Mouse (Mus musculus) C2C12 (cell line): ENCODE measurements around the gene Chpf. TPM values are rescaled to one million over a fixed set of nuclear protein-coding genes. Genes with fewer than 3 reads are reported as not detected.
A peak's percentile ranks its signal among the peaks of the same experiment; 100 is the strongest.

Experiments used
- H3K27me3 ChIP-seq: one replicate; pipeline ENCODE4 v1.6.1; 2011; ENCODE audit not compliant: control insufficient read depth, insufficient read depth, insufficient read length
- H3K36me3 ChIP-seq: one replicate; pipeline ENCODE4 v1.6.1; 2011; ENCODE audit not compliant: control insufficient read depth, insufficient read depth
- H3K4me3 ChIP-seq: one replicate; pipeline ENCODE4 v1.5.1; 2011; ENCODE audit warnings: mild to moderate bottlenecking, control low read depth; ENCODE audit not compliant: poor library complexity, insufficient read depth, severe bottlenecking
- H3K79me2 ChIP-seq: one replicate; pipeline ENCODE4 v1.6.1; 2011; ENCODE audit not compliant: control insufficient read depth, insufficient read depth
- H3K79me3 ChIP-seq: one replicate; pipeline ENCODE4 v1.6.1; 2011; ENCODE audit warnings: low read depth, control low read depth
- H3ac ChIP-seq: one replicate; pipeline ENCODE3; 2011; ENCODE audit warnings: low read depth; ENCODE audit not compliant: control insufficient read depth, insufficient read length
- CEBPB ChIP-seq: IDR thresholded peaks from one replicate; pipeline ENCODE4 v1.6.1; 2011; ENCODE audit warnings: low read depth, mild to moderate bottlenecking, control low read depth, moderate library complexity
- CTCF ChIP-seq: IDR thresholded peaks from one replicate; pipeline ENCODE4 v1.5.1; 2011; ENCODE audit not compliant: control insufficient read depth, insufficient read depth, insufficient read length
- FOSL1 ChIP-seq: IDR thresholded peaks from one replicate; pipeline ENCODE4 v1.8.0; 2011; ENCODE audit warnings: mild to moderate bottlenecking, low read length; ENCODE audit not compliant: poor library complexity, insufficient read depth, severe bottlenecking
- MAX ChIP-seq: IDR thresholded peaks from one replicate; pipeline ENCODE4 v1.6.1; 2011; ENCODE audit warnings: mild to moderate bottlenecking, control low read depth
- MYOD1 ChIP-seq: IDR thresholded peaks from one replicate; pipeline ENCODE4 v1.6.1; 2011; ENCODE audit warnings: low read depth; ENCODE audit not compliant: control insufficient read depth, insufficient read length
- MYOG ChIP-seq: IDR thresholded peaks from one replicate; pipeline ENCODE4 v1.6.1; 2011; ENCODE audit not compliant: control insufficient read depth, insufficient read length; ENCODE audit errors: extremely low read depth
- USF1 ChIP-seq: IDR thresholded peaks from one replicate; pipeline ENCODE4 v1.6.1; 2011; ENCODE audit warnings: low read depth, mild to moderate bottlenecking, control low read depth, moderate library complexity
- polyA plus RNA-seq: library from polyadenylated mRNA; unstranded; fragments of >200 nt; fragmentation: generic; extraction: Trizol; gene quantifications from one replicate; pipeline ENCODE4 v1.2.1, GENCODE M21; 2012; ENCODE audit warnings: missing spikeins

Chpf gene
- polyA plus RNA-seq, 1 experiment, result 49.3 TPM

GRCm38 (mm10) chr1:75501905-75502304 is 22.8 kb upstream of the Chpf start:
- Histone ChIP-seq H3ac (no peak overlapping the region), H3K79me2 (no peaks in the 10 kb centered on the region), H3K79me3 (no peaks in the 10 kb centered on the region), H3K27me3 (peaks cover 1% of the 10 kb centered on the region), H3K4me3 (no peak overlapping the region), H3K36me3 (no peaks in the 10 kb centered on the region)
- no peak for TF ChIP-seq FOSL1
- no peak for TF ChIP-seq MAX
- no peak for TF ChIP-seq USF1
- no peak for TF ChIP-seq MYOD1
- no peak for TF ChIP-seq CTCF
- TF ChIP-seq MYOG, result no peak
- no peak for TF ChIP-seq CEBPB

GRCm38 (mm10) chr1:75499441-75499840 is 20.3 kb upstream of the Chpf start:
- Histone ChIP-seq H3K36me3 (no peaks in the 10 kb centered on the region), H3K4me3 (no peak overlapping the region), H3K27me3 (no peaks in the 10 kb centered on the region), H3K79me3 (no peaks in the 10 kb centered on the region), H3ac (no peak overlapping the region), H3K79me2 (no peaks in the 10 kb centered on the region)
- TF ChIP-seq CTCF, result peak; percentile 10
- no peak for TF ChIP-seq MYOG

- no peaks in the 10 kb centered on the region for H3K79me2 ChIP-seq
- no peak for TF ChIP-seq CEBPB
- TF ChIP-seq CTCF, result no peak
- no peak for TF ChIP-seq USF1
- no peak for TF ChIP-seq MYOG
- TF ChIP-seq FOSL1, result no peak
- TF ChIP-seq MYOD1, result no peak
- TF ChIP-seq MAX, result no peak
- H3K27me3 ChIP-seq, result no peaks in the 10 kb centered on the region
- H3K4me3 ChIP-seq, result no peak overlapping the region
- H3K36me3 ChIP-seq, result no peaks in the 10 kb centered on the region
- no peaks in the 10 kb centered on the region for H3K79me3 ChIP-seq
- H3ac ChIP-seq, result no peak overlapping the region
Measured at GRCm38 (mm10) chr1:75498897-75499296, 19.8 kb upstream of the Chpf start.

- Histone ChIP-seq H3ac (no peak overlapping the region), H3K79me2 (no peaks in the 10 kb centered on the region), H3K4me3 (no peak overlapping the region), H3K27me3 (no peaks in the 10 kb centered on the region), H3K36me3 (no peaks in the 10 kb centered on the region), H3K79me3 (no peaks in the 10 kb centered on the region)
- TF ChIP-seq CTCF (peak; percentile 7), USF1 (no peak)
Measured at GRCm38 (mm10) chr1:75494878-75495548, 15.9 kb upstream of the Chpf start.

- no peak overlapping the region for H3K4me3 ChIP-seq
- TF ChIP-seq MAX (no peak), MYOD1 (no peak), USF1 (no peak), CTCF (no peak), CEBPB (no peak), MYOG (no peak), FOSL1 (no peak)
- H3K79me3 ChIP-seq, result no peaks in the 10 kb centered on the region
- no peak overlapping the region for H3ac ChIP-seq
- no peaks in the 10 kb centered on the region for H3K79me2 ChIP-seq
- no peaks in the 10 kb centered on the region for H3K36me3 ChIP-seq
- no peaks in the 10 kb centered on the region for H3K27me3 ChIP-seq
Measured at GRCm38 (mm10) chr1:75492579-75493170, 13.6 kb upstream of the Chpf start.

GRCm38 (mm10) chr1:75490785-75491551 is 11.9 kb upstream of the Chpf start:
- no peaks in the 10 kb centered on the region for H3K79me2 ChIP-seq
- no peaks in the 10 kb centered on the region for H3K27me3 ChIP-seq
- H3ac ChIP-seq, result no peak overlapping the region
- H3K4me3 ChIP-seq, result no peak overlapping the region
- no peaks in the 10 kb centered on the region for H3K36me3 ChIP-seq
- TF ChIP-seq USF1 (no peak), CEBPB (no peak), CTCF (no peak)
- H3K79me3 ChIP-seq, result no peaks in the 10 kb centered on the region
